Mouse (Mus musculus) G1E-ER4 (cell line): Measurements from ENCODE around the gene Psrc1. TPM values are rescaled to one million over a fixed set of nuclear protein-coding genes. Genes with fewer than 3 reads are reported as not detected.

Source experiments
- GATA1 ChIP-seq: IDR thresholded peaks from one replicate; pipeline ENCODE4 v1.8.0; 2012; ENCODE audit warnings: low read length, inconsistent platforms
- polyA plus RNA-seq: library from polyadenylated mRNA; stranded (reverse); fragments of >175 nt; gene quantifications from 2 replicates; pipeline ENCODE4 v1.2.3, GENCODE M21; 2012

Psrc1 gene
- polyA plus RNA-seq, 1 experiment: 47.9 TPM

DNA sequence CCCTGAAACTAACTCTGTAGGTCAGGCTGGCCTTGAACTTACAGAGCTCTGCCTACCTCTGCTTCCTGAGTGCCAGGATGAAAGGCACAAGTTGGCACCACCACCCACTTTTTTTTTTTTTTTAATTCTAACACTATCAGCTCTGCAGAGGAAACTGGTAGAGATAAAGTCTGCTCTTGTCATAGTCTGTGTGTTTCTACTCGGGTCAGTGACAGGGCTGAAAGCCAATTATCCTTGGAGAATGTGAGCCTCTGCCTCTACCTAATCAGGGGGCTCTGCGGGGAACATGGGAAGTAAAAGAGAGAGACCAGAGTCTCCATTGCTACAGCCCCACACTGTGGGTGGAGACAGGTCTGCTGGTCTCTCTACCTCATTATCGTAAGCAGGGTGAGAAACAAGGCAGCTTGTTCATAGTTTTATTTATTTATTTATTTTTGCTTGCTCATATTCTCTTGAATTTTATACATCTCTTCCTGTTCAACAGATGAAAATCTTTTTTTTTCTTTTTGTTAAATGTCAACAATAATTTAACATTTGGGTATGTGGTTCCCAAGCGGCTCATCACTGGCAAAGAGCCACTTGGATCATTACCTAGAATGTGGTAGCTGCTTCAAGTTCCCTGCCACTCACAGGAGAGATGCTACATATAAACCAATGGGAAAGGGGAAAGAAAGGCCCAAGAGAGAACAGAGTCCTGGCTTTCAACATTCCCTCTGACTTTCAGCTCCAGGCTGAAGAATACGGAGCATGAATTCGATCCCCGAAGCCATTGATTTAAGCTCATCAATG is 4.6 kb upstream of the Psrc1 start:
- no peak for TF ChIP-seq GATA1

DNA sequence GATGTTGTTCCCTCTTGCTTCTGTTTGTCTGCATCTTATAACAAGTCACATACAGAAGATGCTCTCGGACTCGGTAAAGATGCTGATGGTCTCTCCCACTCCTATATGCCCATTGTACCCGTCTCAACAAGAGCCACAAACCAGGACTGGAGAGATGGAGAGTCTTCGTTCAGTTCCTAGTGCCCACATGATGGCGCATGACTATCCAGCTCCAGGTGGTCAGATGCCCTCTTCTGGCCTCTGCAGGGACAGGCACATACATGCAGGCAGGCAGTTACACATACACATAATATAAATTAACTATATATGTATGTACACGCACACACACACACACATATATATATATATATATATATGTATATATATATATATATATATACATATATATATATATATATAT is 2.9 kb upstream of the Psrc1 start:
- TF ChIP-seq GATA1: no peak

DNA sequence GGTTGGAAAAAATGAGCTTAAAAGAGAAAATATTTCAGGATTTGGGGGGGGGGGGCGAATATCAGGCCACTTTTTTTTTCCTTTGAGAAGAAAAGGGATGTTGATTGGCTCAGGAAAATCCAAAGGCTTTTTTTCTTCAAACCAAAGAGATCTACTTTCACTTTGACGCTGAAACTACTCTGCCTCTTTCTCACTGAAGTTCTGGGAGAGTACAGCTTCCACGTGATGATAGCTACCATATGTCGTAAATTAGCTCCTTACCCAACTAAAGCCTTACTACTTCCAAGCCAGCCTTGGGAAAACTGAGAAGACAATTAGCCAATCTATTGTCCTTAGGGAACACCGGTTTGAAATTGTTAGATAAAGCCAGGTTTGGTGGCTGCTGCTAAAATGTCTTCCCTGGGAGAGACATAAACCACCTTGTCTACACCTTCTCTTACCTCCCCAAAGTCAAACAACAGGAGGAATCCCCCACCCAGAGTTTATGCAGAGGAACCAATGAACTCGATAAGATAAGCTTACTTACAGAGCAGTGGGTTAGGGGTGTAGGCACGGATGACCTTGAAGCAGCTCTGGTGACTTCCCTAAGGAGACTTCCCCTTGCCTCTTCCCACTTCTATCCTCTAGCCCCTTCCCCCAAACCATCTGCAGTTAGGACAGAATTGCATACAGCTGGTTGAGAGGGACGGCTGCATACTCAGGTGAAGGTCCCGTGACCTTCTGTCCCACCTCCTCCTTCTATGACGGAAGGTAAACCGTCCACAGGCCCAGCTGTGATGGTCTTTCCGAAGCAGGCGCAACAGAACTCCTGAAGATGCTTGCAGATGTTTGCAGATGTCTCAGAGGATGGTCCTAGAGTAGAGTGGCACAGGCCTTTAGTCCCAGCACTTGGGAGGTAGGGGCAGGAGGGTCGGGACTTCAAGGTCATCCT is 1.4 kb upstream of the Psrc1 start:
- TF ChIP-seq GATA1: no peak

DNA sequence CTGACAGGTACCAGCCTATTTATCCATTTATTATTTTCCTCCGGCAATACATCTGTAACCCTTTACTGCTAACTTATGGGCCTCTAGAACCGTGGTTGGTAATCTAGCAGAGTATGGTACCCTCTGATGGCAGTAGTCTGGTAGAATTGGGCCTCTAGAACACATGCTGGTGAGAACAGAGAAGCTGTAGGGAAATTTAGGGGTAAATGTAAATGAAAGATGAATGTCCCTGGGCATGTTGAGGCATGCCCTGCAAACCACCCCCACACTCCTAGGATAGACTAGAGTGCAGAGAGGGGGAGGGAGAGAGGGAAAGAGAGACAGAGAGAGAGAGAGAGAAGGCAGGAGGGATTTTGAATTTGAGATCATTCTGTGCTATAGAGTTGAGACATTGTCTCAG is 786 bp downstream of the Psrc1 start:
- TF ChIP-seq GATA1: no peak

DNA sequence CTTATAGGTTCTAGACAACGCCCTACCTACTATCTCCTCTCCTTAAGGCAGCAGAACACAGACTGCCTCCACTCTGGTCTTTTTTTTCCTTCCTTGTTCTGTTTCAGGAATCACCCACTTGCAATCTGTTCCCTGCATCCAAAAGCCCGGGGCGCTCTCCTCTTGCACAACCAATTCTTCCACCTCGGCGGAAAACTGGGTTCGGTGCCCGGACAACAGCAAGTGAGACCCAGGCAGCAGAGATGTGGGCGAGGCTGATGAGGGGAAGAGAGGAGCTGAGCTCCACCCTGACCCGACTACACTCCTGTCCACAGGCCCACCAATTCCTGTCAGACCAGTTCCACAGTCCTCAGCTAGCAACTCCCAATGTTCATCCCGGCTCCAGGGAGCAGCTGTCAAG is 2.5 kb downstream of the Psrc1 start:
- no peak for TF ChIP-seq GATA1

DNA sequence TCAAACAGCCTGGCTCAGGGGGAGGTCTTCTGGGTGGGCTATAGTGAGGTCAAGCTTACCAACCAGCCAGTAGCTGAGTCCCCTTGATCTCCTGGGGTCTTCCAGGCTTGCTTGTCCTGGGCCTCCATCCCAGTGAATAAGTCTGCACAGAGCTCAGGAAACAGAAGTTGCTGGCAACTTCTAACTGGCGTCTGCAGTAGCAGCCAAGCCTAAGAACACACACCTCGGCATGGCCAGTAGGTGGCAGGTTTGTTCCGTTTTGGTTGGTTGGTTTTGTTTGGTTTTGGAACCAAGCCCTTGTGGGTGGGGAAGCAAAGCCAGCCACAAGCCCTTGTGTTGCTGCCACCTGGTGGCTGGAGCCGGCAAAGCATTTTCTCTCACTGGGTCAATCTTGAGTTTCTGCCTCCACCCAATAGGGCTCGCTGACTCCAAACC is 5.5 kb downstream of the Psrc1 start:
- no peak for TF ChIP-seq GATA1

DNA sequence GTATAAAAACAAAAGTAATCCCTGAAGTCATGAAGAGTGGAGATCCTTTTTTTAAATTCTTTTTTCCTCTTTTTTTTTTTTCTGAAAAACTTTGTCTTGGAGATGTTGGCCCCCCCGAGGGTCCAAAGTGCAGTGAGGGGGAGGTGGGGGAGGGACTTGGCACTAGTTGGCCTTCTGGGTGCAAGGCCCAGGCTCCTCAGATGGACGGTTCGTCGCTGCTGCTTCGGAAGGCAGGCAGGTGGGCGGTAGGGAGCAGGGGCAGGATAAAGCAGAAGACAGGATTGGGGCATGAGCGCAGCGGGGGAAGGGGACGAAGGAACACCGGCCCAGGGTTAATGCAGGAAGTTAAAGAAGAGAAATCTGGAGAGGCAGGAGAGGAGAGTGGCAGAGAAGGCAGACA is 8.7 kb downstream of the Psrc1 start:
- TF ChIP-seq GATA1: no peak

DNA sequence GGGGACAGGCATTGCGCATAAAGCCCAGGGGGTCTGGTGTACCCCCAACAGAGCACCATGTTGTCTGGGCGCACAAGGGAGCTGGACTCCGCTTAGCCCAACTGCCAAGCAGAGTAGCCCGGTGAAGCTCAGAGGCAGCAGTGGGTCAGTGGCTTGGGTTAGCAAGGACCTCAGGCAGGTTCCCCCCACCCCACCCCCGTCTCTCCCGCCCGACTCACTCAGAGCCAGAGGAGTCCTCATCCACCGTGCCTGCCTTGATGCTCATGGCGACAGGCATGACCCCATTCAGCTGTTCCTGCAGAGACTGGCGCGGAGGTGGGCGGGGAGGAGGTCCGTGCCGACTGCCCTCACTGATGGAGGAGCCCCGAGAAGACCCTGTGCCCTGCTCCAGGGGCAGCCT is 9.2 kb downstream of the Psrc1 start:
- TF ChIP-seq GATA1: no peak

DNA sequence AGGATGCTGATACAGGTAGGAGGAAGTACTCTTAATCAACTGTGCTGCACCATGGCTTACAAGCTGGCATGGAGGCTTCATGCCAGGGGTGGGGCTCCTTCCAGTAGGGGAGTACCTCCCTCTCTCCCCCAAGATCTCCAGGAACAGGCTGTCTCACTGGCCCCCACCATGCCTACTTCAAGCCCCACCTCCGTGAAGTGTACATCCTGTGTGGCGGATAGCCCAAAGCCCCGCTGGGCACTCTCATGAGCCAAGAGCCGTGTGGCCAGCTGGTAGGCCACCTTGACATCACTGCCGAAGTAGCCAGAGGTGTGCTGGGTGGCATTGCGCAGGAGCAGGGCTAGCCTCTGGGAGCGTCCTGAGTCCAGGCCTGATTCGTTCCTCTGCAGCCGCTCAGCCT is 14.6 kb downstream of the Psrc1 start:
- TF ChIP-seq GATA1: no peak

DNA sequence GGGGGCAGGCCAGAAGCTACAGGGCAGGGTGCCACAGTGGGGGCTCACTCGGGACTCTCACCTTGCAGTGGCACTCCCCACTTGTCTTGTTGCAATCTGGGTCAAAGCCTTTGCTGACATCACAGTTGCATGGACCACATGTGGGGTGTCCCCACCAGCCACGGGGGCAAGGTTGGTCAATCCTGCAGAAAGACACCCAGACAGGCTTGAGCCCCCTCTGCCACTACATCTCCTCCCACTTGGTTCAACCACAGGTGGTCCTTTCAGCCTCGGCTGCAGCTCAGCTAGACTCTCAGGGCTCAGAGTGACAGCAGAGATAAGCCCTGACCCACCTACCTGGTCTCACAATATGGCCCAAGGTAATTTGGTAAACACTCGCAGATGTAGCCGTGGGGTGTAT is 16.8 kb downstream of the Psrc1 start:
- no peak for TF ChIP-seq GATA1

DNA sequence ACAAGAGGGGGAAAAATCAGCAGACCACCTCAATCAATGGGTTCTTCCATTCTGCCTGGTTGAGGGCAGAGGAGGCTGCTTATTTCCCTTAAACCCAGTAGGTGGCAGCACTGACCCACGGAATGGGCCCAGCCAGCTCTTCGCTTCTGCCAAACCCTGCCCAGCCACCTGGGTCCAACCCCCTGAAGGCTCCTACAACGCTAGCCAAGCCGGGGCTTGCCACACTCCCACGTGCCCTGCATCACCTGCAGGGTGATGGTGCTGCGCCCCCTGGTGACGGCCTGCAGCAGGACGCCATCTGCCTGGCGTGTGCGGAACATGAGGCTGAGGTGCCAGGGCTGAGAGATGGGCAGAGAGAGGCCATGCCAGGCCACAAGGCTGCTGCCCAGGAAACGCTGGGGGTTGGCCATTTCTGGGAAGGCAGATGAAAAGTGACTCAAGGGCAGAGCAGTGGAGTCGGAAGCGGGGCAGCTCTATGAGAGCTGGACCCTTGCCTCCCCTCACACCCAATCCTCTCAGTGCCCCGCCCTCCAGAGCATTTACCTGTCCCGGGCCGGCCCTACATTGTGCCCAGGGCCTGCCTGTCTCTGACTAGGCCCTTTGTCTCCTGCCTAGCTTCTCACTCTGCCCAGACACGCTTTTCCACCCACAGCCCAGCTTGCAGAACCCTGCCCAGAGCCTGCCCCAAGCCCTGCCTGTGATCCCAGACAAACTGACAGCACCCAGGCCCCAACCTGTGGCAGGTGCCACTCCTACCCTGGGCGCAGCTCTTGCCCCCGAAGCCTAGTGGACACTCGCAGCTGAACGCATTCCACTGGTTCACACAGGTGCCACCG is 18.3 kb downstream of the Psrc1 start:
- TF ChIP-seq GATA1: no peak

DNA sequence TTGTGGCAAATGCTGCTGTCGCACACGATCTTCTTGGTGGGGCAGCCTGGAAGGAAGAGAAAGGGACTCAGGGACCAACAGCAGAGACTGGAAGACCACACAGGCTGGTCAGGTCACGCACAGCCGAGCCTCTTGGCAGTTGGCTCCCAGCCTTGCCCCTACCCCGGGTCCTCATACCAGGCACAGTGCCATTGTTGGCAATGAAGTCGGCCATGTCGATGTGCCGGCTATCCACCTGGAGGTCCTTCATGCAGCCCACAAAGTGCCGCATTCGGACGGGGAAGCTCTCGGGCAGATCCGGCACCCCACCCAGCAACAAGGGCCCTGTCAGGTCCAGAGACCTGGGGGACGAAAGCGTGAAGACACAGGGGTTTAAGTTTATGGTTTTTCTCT is 18.9 kb downstream of the Psrc1 start:
- no peak for TF ChIP-seq GATA1

DNA sequence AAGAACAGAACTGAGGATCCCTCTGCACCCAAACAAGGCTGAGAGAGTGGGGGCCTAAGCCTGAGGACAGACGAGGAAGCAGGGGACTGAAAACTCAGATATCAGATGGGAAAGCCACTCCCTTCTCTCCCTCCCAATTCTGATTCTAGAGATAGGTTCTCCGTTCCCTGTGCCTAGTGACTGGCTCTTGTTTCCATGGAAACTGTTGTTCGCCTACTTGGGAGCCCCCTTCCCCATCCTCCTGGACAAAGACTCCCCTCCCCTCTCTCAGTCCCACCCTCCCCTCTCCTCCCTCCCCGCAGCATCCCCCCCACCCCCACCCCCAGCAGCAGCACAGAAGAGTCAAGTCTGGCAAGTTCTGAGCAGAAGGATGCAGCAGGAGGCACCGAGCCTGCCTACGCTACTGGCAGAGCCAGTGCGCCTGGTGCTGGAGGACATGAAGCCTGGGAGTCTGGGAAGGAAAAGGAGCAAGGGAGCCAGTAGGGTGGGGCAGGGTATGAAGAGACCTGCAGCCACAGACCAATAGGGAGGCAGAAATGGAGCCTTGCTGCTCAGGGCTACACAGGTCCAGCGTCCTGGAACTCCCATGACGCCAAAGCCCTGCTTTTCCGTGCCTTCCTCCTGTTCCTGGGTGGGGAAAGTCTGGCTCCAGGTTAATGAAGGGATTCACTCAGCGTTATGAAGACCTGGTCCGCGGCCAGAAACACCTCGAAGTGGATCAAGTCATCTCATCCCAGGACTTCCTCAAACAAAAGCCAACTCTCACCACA is 22.1 kb downstream of the Psrc1 start:
- no peak for TF ChIP-seq GATA1

DNA sequence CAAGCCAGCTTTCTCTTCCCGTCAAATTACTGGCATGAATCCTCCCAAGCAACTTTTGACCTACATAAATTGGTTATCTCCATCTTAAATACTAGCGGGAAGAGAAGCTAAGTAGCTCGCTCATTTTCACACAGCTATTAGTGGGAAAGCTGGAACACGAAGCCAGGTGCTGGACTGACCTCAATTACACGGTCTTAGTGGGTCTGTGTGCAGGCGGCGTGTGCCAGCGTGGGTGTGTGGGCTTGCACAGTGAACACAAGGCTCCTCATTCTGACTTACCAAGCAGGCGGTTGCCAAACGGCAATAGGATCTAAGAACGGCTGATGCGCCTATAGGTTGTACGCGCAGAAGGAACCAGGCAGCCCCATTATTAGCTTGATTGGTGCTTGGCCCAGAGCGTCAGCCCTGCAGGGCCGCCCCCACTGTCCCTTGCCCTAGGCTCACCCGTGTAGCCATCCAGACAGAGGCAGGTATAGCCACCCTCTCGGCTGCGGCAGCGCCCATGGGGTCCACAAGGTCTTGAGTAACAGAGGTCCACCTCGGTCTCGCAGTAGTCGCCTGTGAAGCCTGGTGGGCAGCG is 22.8 kb downstream of the Psrc1 start:
- TF ChIP-seq GATA1: no peak
